Comparison of ENCODE assay signal across 8 mouse cellular contexts in genomic region chr4:67208406-67208805, GRCm38 (mm10).
DNase-seq lines count a peak whose midpoint lies in the region.

No protein-coding gene starts in this region.

- DNase-seq in adrenal gland, adult 8-10 months: peak; percentile 53
- DNase-seq in cerebellum, postnatal 14 days: peak; percentile 63 to 67
- DNase-seq in gastrocnemius, postnatal 4 days (ENCODE audit: low spot score in 2 of 2): peak; percentile 80 to 92
- peak; percentile 10 to 17 for DNase-seq in kidney, adult 8-10 months
- DNase-seq in layer of hippocampus, postnatal 36 days: peak; percentile 18 to 38
- peak; percentile 40 for DNase-seq in lung, postnatal 25 days (ENCODE audit: low spot score)
- peak; percentile 45 to 62 for DNase-seq in spleen, adult 18-20 months
- DNase-seq in urinary bladder, adult 18-20 months (ENCODE audit: low spot score in 2 of 2): peak; percentile 13 to 75

Comparison
In these comparisons a context has a peak if more than half of its experiments do, and no peak if none do; other contexts are left out.
1. Peak in every context shown above with its lines: DNase-seq.
2. DNase-seq: peak in every context shown above with its lines; median percentile 86 in gastrocnemius, postnatal 4 days; 65 in cerebellum, postnatal 14 days; 54 in spleen, adult 18-20 months; 53 in adrenal gland, adult 8-10 months; 44 in urinary bladder, adult 18-20 months; 40 in lung, postnatal 25 days; 28 in layer of hippocampus, postnatal 36 days; 14 in kidney, adult 8-10 months.